Mouse (Mus musculus) kidney, adult 2 months (tissue): Measurements from ENCODE around the gene Unc45a.

Source experiments
- CTCF ChIP-seq: fragments of 200-500 bp; conservative IDR thresholded peaks from 2 replicates; pipeline ENCODE4 v1.5.1; 2011; ENCODE audit warnings: low read depth, mild to moderate bottlenecking, control low read depth, low read length, moderate library complexity, mixed read lengths; ENCODE audit not compliant: insufficient read depth, insufficient read length
- POLR2A ChIP-seq: fragments of 200-500 bp; IDR thresholded peaks from one replicate; pipeline ENCODE4 v1.6.1; 2011; ENCODE audit warnings: low read depth, low read length, control low read depth

DNA sequence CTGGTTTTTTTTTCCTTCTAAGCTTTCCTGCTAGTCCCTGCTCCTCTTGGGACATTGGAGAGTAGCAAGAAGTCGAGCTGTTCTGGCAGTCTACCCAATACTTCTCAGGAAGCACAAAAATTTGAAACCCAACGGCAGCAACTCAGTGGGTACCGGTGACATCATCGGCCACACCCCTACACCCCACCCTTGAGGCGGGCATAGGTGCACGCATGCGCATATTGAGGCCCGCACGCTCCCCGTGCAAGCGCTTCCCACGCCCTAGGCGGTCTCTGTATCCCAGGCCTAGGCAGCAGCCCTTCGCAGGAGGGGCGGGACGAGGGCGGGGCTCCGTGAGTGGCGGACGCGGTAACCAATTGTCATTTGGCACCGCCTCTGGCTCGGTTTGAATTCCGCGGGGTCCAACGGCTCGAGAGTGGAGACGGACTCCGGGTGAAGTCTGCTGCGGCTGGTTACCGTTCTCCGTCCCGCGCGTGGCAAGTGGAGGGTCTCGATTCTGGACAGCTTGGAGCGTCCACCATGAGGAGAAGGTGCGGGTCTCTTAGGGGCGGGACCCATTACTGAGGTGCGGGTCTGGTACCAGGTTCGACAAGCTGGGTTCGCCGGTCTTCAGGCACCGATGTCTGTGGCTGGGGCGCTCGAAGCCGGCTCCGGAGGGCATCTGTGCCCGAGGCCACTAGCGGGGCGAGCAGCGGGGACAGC lies 46.6 kb downstream of the Unc45a start, which contains the start of gene Prc1:
- TF ChIP-seq POLR2A (no peak), CTCF (no peak)
